Mouse (Mus musculus) CD4-positive, CD25-positive, alpha-beta regulatory T cell, adult 4 months (primary cell): ENCODE measurements at regions not wholly inside any gene's neighbourhood (a gene's known extent, or its start where the extent isn't known, plus 50 kb on each side); places are given as distances from the start of the nearest gene placed in this dataset.
"Not testable (repeated sequence)": the region's sequence is repeated elsewhere in the genome, so short reads cannot be mapped to it uniquely, and the experiment has no call there.

Experiments used
- ATAC-seq: one replicate; pipeline ENCODE4 v1.8.0; 2017

DNA sequence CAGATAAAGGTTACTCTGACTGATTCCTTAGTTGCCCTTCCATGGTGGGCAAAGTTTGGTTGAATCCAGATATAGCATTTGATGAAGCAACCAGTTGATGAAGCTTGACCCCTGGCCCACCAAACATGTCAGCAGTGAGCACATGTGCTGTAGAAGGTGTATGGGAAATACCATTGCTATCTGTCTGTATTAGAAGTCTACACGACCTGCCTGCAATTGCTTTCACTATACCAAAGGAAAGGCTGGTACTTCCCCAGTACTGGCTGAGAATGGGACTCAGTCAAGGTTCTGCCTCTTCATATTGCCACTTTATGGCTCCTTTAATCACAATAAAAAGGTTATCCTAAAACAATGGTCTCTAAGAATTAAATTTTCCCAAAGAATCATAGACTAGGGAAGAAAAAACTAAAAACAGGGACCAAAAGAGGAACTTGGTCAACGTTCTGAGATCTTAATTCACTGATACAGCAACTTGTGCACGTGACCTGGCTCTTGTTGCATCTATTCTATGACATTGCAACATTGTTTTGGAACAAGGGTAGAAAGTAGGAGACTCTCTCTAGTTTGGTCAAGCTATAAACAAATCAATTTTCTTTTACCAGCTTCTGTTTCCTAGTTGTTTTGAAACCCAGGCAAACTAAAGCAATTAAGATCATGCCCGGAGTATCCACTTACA, 284.0 kb downstream of the Rapgef2 start:
- ATAC-seq, result no peak

DNA sequence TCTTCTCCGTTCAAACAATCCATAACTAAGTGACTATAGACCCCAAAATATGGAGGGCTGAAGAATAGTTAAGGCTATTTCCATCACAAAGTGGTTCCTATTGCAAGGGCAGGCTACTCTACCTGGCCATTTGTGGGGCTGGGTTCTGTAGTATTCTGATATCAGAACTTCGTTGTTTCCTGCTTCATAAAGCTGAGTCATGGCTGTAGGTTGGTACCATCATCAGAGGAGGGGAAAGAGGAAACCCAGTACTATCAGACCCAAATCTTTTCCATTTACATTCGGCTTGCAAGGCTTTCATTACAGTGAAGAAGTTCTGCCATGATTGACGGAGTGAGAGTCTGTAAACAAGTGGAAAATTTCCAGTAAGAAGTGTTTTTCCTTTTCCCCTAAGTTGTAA, 284.6 kb downstream of the Rapgef2 start:
- ATAC-seq, result no peak

DNA sequence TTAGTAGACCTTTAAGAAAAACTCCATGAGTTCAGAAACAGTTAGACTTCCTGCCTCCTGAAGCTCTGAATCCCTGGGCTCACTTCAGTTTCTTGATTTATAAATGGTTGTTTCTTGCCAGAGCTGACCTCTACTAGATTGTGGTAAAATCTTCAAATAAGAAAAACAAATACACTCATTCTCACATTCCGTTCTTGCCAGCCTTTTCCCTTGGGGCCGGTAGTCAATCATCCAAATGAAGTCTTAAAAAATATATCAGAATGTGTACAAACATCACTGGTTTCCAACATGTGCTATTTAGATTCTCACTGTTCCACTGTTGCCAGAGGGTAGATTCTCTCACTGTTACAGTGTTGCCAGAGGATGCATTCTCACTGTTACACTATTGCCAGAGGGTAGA, 286.0 kb downstream of the Rapgef2 start:
- no peak for ATAC-seq

GRCm38 (mm10) chr3:78999803-79000202, 286.5 kb downstream of the Rapgef2 start:
- ATAC-seq, result no peak

- ATAC-seq, result no peak
Measured at GRCm38 (mm10) chr3:78988120-78988519, 298.2 kb downstream of the Rapgef2 start.

DNA sequence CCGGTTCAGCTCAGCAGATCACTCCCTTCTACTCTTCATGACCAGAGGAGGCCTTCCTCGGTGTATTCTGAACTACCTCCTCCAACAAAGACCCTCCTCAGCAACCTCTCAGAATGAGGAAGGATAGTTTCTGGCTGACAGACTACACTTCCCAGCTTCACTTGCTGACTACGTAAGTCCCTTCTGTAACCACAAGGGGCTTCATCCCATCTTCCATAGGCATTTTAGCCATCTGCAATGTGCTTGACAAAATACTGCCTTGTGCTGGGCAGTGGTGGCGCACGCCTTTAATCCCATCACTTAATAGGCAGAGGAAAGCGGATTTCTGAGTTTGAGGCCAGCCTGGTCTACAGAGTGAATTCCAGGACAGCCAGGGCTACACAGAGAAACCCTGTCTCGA, 299.6 kb downstream of the Rapgef2 start:
- no peak for ATAC-seq

DNA sequence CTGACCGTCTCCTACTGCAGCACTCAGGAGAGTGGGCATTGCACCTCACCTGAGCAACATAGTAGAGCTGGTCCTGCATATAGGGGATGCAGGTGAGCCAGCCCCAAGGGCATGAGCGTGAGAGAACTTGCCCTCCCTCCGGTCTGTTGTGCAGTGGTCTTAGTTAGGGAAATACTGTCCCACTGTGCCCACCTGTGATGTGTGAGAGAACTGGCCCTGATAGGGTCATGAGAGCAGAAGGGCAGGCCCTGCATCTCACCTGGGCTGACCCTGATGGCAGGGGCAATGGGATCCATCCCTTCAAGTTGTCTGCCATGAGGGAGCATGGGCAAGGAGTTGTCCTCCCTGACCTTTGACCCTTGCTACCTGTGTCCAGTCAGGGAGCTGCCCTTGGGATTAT, 305.3 kb downstream of the Rapgef2 start:
- no peak for ATAC-seq

DNA sequence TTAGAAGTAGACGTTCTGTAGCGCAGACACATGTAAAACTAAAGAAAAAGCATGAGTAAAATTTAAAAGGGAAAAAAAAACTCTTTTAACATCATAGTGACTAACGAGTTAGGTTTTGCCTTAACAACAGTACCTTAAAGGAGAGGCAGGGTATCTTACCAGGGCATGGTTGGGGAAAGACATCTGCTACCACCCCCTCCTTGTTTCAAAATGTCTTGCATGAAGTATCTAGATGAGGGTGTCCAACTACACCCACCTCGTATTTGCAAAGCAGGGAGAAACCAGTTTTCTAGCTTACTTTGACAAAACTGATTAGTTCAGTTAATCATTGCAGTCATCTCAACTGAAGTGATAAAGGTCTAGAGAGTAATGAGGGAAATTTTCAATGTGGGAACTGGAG, 307.5 kb downstream of the Rapgef2 start:
- ATAC-seq, result no peak

DNA sequence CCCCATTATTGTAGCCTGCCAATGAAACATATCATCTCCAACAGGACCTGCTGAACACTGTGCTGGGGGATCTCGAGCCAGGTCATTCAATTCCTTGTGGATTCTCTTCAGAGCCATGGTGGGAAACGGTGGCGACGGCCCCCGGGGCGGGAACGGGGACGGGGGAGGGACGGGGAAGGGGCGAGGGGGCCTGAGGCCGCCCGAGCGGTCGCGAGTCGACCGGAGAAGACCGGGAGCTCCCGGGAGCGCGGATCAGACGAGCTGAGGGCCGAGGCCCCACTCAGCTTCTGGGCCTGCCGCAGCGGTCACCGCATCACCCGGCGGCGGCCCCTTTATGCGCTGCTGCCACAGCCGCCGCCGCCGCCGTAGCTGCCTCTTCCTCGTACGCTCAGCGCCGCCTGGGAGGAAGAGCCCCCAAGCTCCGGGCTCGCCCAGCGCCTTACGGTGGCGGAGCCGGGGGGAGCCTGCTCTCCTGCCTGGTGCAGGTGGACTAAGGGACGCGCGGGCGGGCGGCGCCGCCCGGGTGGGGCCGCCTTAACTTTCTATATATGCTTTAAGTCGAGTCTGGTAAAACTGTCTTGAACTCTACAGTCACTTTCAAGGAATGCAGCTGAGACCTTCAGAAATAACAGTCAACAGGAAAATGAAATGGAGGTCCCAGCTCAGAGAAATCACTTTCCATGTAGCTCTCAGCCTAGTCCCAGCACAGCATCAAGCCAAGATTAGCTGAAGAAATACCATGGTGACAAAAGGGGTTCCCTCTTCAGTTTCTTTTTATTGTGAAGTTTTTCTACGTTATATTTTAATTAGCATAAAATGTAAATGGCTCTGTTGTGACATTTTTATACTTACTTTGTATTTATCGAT, 319.4 kb downstream of the Rapgef2 start:
- peak; percentile 59 for ATAC-seq

GRCm38 (mm10) chr3:78964231-78964858, 322.0 kb downstream of the Rapgef2 start:
- peak; percentile 62 for ATAC-seq

- ATAC-seq, result peak; percentile 93
Measured at GRCm38 (mm10) chr3:78958781-78959180, 327.5 kb downstream of the Rapgef2 start.

GRCm38 (mm10) chr3:78955364-78955763, 331.0 kb downstream of the Rapgef2 start:
- ATAC-seq, result no peak

GRCm38 (mm10) chr3:78949385-78949784, 336.9 kb downstream of the Rapgef2 start:
- ATAC-seq, result not testable (repeated sequence)

DNA sequence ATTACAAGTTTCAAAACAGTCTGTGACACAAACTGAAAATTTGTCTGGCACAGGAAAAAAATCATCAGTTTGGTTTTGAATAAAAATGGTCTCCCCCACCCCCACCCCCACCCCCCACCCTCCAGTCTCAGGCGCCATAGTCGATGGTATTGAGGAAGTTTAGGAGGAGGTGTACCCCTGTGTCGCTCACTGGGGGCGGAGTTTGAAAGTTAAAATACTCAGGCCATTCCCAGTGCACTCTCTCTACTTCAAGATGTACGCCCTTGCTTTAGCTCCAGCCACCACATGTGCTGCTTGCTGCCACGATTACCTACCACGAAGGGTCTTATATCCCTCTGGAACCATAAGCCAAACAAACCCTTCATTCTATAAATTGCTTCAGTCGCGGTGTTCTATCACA, 337.6 kb downstream of the Rapgef2 start:
- no peak for ATAC-seq

DNA sequence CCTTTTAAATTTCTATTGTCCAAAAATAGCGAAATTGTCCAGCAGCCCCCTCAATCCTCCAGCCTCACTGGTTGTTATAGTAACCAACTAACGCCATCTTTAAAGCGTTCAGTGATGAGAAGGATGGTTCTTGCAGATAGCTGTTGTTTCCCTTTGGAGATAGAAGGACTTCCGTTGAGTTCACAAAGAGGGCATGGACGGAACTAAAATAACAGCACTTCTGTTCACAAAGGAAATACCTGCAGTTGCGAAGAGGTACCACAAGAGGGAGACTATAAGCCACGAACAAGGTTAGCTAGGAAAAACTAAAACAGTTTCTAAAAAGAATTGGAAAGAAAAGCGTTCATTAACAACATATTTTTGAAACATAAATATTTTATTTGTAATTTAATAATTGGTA, 338.1 kb downstream of the Rapgef2 start:
- ATAC-seq, result peak; percentile 89

DNA sequence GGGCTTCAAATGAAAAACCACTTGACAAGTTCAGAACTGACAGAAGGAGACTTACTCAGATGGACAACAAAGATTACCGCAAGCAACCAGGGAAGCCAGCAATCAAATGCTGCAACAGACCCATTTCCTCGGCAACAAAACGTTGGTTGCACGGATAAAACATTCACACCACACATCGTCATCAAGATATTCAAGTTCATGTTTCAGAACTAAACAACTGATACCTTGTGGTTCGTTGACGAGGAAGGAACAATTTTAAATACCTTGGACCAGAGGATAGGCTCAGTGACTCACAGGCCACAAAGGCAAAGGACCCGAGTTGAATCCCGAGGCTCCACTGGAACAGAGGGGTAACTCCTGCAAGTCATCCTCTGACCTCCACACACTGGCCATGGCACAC, 339.1 kb downstream of the Rapgef2 start:
- no peak for ATAC-seq

DNA sequence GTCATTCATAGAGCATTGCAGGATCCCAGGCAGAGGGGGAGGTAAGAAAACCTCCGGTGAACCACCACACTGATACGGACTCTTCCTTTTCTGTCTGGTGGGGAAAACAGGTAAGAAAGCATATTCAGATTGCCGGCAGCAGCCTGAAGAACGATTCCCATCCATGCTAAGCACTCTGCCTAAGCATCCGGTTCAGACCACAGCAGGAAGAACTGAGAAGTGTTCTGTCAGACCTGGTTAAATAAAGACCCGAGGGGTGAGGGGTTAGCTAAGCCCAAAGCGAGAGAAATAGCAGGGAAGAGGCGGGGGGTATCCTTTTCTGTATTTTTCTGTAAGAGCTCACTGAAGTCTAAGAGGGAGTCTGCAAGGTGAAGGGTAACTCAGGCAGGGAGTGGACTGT, 342.1 kb downstream of the Rapgef2 start:
- ATAC-seq, result no peak

GRCm38 (mm10) chr3:78932975-78933374, 353.3 kb downstream of the Rapgef2 start:
- no peak for ATAC-seq

GRCm38 (mm10) chr3:78919850-78920249, 366.5 kb downstream of the Rapgef2 start:
- ATAC-seq, result no peak

GRCm38 (mm10) chr3:78919407-78919806, 366.9 kb downstream of the Rapgef2 start:
- ATAC-seq, result peak; percentile 97

DNA sequence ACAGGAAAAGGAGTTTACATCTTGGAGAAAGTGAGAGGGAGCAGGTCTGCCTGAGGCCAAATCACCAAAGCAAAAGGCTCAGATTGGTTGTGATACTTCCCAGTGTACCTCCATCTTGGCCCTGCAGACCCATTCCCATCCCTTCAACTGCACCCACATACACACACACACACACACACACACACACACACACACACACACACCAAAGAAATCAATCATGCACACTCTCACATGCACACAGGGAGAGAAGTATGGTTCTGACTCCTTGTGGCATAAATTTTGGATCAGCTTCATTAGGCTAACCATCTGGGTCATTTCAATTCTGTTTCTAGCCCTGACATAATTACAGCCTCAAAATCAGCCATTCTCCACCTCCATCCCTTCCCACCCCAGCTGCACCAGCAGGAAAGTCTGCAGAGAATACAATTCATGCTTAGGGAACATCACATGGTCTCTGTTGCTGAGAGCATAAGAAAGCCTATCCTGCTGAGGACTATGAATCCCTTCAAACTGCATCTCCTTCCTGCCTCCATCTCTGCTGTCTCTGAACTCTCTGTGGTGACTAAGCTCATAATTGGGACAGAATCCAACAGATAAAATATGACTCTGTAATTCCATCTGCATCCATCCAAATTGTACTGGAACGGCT, 378.0 kb downstream of the Rapgef2 start:
- no peak for ATAC-seq

DNA sequence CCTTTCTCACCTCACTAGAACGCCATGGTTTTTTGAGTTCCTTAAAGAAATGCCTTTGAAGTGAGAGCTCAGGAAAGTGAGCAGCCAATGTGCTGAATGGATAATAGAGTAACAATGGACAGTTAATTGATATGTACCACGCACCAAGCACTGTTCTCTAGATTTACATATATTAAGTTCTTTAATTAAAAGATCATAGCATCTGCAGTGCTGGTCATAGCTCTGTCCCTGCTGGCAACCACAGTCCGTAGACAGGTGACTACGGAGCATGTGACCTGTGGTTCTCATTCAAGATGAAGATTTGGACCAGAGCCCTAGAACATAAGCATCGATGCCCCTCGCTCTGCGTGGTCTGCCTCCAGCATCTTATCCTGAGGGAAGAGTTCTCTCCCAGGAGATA, 378.5 kb downstream of the Rapgef2 start:
- ATAC-seq, result no peak

DNA sequence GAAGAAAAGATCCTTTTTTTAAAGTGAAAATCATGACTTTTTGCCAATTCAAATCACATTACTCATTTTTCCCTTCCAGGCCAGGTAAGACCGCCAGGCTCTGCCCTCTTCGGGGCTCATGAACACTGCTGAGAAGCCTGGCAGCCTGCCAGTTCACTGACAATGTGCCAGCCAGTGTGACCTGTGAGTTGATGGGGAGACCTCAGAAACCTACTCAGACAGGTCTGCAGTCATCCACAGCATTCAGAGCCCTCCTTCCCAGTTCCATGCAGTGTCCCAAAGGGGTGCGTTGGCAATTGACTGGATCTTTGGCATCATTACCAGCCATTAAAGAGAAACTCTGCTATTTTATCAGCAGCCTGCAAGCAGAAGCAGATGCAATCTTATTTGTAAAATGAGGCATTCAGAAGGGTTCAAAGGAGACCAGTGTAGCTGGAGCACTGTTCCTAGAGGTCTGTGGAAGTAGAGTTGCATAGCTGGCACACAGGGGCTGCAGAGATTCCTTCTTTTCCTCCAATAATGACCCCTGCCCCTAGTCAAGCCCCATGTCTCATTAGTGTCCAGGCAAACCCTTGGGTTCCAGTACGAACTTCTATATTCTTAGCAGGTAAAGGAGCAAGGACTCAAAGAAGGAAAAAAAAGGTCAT, 384.4 kb downstream of the Rapgef2 start:
- ATAC-seq, result no peak
